Mouse (Mus musculus) urinary bladder, postnatal 36 days (tissue): ENCODE data around the gene Ttc27.

Experiments used
- DNase-seq, 2 experiments: peaks; one replicate each; pipeline ENCODE4 v3.0.0; 2022; ENCODE audit warnings: low spot score in 2 of 2, mixed read lengths in 1 of 2

Gene Ttc27

GRCm38 (mm10) chr17:74876954-74877353 is 159.4 kb downstream of the Ttc27 start:
- no peak for DNase-seq

- DNase-seq: peak in 1 of 2 experiments; percentile 0
Observed at GRCm38 (mm10) chr17:74879768-74880167, 162.2 kb downstream of the Ttc27 start.

DNA sequence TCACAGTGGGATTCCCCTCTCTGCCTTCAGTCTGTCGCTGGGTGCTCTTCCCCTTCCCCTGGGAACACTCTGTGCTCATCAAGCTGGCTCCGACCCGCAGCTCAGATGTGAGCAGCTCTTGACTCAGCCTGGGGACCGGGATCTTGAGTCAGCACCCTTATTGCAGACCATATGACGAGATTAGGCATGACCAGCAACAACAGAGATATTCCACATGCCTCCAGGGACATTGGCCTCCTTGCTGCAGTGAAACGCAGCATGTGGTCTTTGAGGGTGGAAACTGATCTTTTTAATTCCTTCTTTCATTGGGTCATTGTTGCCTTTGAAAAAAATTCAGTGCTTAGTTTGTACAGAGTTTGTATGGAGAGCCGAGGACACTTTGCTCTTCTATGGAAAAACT is 169.5 kb downstream of the Ttc27 start:
- no peak for DNase-seq

GRCm38 (mm10) chr17:74888836-74889534 is 171.5 kb downstream of the Ttc27 start:
- DNase-seq: no peak

DNA sequence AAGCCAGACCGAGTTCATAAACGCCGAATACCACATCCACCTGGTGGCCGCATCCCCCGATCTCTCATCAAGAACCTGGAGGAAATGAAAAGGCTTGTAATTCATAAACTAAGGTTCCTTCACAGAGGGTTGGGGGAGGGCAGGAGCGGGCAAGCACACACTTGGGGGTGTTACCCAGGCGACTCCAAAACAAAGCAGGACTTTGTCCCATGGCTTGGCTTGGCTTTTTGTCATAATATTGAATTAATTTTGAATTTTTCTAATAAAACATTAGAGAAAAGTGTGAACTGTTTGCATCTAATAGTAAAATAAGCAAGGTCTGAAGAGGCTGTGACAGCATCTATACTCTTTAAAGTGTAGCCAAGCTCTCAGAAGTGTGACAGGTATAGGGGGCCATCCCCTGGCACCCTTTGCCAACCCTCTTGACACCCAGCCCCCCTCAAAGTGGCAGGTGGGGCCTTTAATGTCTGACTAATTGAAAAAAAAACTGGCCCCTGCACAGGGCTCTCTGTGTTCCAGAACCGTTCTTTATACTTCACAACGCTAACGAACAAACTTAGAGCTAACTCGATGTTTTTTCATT is 172.1 kb downstream of the Ttc27 start:
- DNase-seq: no peak

- DNase-seq: no peak
Observed at GRCm38 (mm10) chr17:74902453-74902852, 184.9 kb downstream of the Ttc27 start.

DNA sequence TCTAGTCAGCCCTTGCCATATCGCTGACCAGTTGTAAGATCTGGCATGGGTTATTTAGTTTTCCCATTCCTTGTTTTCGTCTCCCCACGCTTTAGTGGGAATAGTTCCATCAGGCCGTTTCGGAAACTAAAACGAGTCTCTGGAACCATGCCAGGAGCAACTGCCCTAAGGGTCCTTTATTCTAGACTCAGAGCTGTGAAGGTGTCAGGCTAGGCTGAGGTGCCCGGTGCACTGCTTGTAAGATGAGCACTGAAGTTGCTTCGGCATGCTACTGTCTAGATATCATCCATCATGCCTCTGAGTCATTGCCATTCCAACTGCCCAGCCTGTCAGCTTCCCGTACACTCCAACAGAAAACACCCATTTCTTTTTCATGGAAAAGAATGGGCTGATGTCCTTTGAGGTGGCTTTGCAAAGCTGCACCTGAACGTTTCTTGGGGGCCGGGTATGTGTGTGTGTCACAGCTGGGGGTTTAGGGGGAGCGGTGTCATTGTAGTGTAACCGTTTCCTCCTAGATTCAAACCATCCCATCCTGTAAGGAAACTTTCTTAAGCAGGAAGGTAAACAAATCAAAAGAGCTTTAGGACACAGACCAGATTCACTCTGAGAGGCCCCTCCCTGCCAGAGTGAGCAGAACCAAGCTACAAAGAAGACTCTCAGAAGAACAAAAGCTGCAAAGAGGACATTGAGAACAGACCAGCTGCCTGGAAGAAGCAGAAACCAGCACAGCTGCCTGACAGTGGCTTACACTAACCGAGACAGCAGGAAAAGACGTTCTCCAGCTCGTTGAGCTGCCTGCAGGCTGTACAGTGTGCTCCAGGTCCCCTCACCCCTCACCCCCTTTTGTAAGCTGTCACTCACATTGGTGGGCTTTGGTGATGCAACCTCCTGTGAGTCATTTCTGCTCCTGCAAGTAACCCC is 186.1 kb downstream of the Ttc27 start:
- DNase-seq: no peak

GRCm38 (mm10) chr17:74904332-74904687 is 186.8 kb downstream of the Ttc27 start:
- no peak for DNase-seq

DNA sequence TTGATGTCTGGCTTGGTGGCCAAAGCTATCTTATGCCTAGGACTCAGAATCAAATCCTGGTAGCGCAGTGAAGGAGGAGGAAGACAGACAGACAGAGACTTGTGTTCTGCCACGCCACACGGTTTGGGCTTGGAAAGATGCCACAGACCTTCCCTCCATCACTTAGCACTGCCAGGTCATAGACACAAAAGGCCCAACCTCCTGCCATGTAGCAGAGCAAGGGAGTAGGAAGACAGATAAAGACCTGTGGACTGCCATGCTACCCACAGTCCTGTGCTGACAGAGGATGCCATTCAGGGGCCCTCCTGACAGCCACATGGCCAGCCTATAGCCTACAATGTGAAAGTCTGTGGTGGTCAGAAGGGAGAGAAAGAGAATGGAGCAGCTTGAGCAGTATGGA is 187.4 kb downstream of the Ttc27 start:
- DNase-seq: no peak

GRCm38 (mm10) chr17:74912995-74913394 is 195.5 kb downstream of the Ttc27 start:
- DNase-seq: no peak
